Mouse (Mus musculus) CD4-positive naive resting alpha-beta T cell, adult 57 days (primary cell): ENCODE data around the gene Wdr47. TPM values are rescaled to one million over a fixed set of nuclear protein-coding genes. Genes with fewer than 3 reads are reported as not detected.

Experiments used
- total RNA-seq: library from RNA; stranded (reverse); gene quantifications from one replicate; pipeline ENCODE4 v1.2.4, GENCODE M21; 2023

Gene Wdr47
- 17.1 TPM for total RNA-seq

GRCm38 (mm10) chr3:108590786-108591529, at the start of gene Wdr47:
Gene Wdr47 (plus strand): TSS chr3:108591279.

DNA sequence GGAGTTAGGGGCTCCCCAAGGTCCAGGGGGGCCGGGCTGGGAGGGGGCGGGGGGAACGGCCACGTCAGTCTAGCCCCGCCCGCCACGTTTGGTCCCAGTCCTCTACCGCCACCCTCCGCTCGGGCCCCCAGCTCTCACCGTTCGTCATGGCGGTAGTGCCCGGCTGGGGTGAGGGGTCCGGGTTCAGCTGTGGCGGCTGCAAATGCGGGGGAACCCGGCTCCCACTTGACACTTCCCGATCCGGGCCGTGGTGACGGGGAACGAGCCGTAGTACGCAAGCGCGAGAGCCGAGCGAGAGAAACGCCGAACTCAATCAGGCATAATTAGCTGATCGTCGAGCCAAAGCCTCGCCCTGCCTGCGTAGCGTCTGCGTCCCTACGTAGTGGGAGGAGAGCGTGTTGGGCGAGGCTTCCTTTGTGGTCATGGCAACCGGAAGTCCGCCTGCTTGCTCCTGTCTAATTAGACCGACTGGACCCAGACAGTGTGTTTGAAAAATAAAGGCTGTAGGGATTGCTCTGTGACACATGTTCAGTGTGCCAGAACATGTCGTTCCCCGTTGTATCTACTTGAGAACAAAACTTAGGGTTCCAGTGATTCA, 28.8 kb upstream of the Wdr47 start, which contains the start of gene Tmem167b:
TSS of gene Tmem167b (minus strand) at position 334 of the 598 bp plus-strand sequence.

GRCm38 (mm10) chr3:108571443-108572294, 19.4 kb upstream of the Wdr47 start, which contains the start of gene Taf13:
Gene Taf13 (plus strand): TSS chr3:108571698.

DNA sequence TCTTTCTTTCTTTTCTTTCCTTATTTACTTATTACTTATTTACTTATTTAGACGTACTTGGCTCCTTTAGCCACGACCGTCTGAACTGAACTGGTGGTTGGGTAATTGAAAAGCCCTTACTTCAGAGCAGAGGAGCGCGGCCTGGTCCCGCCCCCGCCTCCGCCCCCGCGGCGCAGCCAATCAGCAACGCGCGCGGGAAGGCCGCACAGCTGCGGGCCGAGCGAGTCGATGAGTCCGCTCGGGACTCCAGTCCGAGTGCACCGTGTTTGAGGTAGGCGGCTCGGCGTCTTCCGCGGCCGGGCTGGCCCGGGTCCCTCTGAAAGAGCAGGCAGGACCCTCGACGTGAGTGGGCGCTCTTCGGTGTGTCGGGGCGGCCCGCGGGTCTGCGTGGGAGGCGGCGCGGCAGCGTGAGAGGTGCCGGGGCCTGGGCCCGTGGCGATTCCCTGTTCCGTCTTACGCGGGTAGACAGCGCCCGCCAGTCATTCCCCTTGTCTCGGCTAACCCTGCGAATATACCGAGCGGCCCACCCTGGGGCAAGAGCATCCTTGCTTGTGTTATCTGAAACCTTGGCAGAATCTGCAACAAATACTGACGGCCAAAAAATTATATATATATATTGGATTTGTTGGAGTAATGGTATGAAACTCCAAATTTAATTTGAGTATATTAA, 62.8 kb downstream of the Wdr47 start, which contains the start of gene Clcc1:
TSS of gene Clcc1 (plus strand) at position 204 of the 670 bp plus-strand sequence.

Other genes starting within 250 kb of the Wdr47 start
- not detected for gene Mybphl, start 226.4 kb upstream of the Wdr47 start, total RNA-seq
- 0.41 TPM for gene Psrc1, start 207.4 kb upstream of the Wdr47 start, total RNA-seq
- gene Celsr2, start 175.7 kb upstream of the Wdr47 start, total RNA-seq, result 8.8 TPM
- 150 TPM for gene Sars, start 146.1 kb upstream of the Wdr47 start, total RNA-seq
- gene 1700013F07Rik, start 57.1 kb upstream of the Wdr47 start, total RNA-seq, result not detected
- gene 5330417C22Rik, start 54.7 kb upstream of the Wdr47 start, total RNA-seq, result 0.38 TPM
- gene Tmem167b, start 28.8 kb upstream of the Wdr47 start, total RNA-seq, result 41.9 TPM
- gene Taf13, start 19.6 kb upstream of the Wdr47 start, total RNA-seq, result 19.6 TPM
- gene Clcc1, start 62.6 kb downstream of the Wdr47 start, total RNA-seq, result 39.8 TPM
- 5.7 TPM for gene Gpsm2, start 131.0 kb downstream of the Wdr47 start, total RNA-seq
- not detected for gene Aknad1, start 148.4 kb downstream of the Wdr47 start, total RNA-seq
- gene Stxbp3, start 249.2 kb downstream of the Wdr47 start, total RNA-seq, result 79.2 TPM